10 mouse cellular contexts compared by ENCODE assay signal in the genomic region with DNA sequence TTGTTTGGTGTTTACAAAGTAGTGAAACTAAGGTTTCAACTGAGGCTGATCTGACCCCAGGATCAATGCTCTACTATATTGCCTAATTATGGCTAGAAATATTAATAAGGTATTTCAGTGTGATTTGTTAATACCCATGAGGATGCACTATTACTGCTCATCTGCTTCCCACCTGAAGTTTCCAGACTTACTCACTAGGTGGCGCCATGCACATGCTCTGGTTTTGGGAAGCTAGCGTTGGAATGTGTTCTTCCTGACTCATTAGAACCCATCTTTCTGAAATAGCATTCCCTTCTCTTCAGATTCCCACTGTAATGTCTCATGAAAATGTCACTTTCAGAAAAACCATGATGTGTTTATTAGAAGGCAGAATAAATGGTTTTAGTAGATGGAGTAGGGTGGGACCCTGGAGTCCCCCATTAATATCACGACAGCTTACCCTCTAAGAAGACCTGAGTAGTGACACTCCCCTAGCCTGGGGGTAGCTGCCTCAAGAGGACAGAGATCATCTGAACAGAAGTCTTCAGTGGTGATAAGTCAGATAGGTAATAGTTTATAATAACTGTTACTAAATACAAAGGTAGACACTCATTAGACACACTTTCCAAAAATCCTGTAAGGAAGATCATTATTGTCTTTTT. TPM values are rescaled to one million over a fixed set of nuclear protein-coding genes. Genes with fewer than 3 reads are reported as not detected.
A peak's percentile ranks its signal among the peaks of the same experiment; 100 is the strongest.
DNase-seq lines count a peak whose midpoint lies in the region; ATAC-seq lines count a peak whose summit lies in the region.
"Had no signal": no experiment of that assay in that cellular context is flagged by ENCODE, and none has a peak within 500 bp of the region (broad histone marks: within the 10 kb centered on the region; RNA-seq: fewer than 3 reads in every experiment).

No protein-coding gene starts in this region.

- H3K4me1 ChIP-seq in forebrain, embryonic 13.5 days, result peaks cover 7% of the 10 kb centered on the region; the same call in 1 of the 2 replicates
- H3K4me1 ChIP-seq in hindbrain, embryonic 16.5 days (ENCODE audit: control insufficient read depth, insufficient read depth, low read depth, low read length), result no peaks in the 10 kb centered on the region; the same call in 1 of the 2 replicates
- H3K4me1 ChIP-seq: midbrain, embryonic 12.5 days had no signal

- no peak overlapping the region for H3K4me2 ChIP-seq in forebrain, embryonic 13.5 days
- H3K4me2 ChIP-seq in hindbrain, embryonic 16.5 days (ENCODE audit: low read length), result no peak overlapping the region
- H3K4me2 ChIP-seq: midbrain, embryonic 12.5 days had no signal

- no peak overlapping the region for H3K27ac ChIP-seq in forebrain, embryonic 13.5 days
- H3K27ac ChIP-seq in hindbrain, embryonic 16.5 days (ENCODE audit: low read depth, low read length), result no peak overlapping the region
- H3K27ac ChIP-seq: midbrain, embryonic 12.5 days had no signal

- peak; percentile 66 for DNase-seq in left cerebral cortex, adult 11 months (ENCODE audit: low spot score)
- DNase-seq in left cerebral cortex, adult 8-10 months (ENCODE audit: low spot score in 2 of 2), result no peak
- peak; percentile 68 to 74 for DNase-seq in left cerebral cortex, adult 18-20 months (ENCODE audit: low spot score in 2 of 2)
- peak; percentile 52 for DNase-seq in right cerebral cortex, postnatal 4 days

- no peak overlapping the region for H3K9ac ChIP-seq in forebrain, embryonic 13.5 days
- H3K9ac ChIP-seq in hindbrain, embryonic 16.5 days (ENCODE audit: low read depth, low read length), result no peak overlapping the region
- H3K9ac ChIP-seq: midbrain, embryonic 12.5 days had no signal

- WGBS in forebrain, embryonic 13.5 days, result 36% methylated on average over 3 of the region's 3 CpGs
- WGBS in hindbrain, embryonic 16.5 days, result 35% methylated on average over 3 of the region's 3 CpGs

- no peak overlapping the region for H3K4me3 ChIP-seq in forebrain, embryonic 13.5 days
- H3K4me3 ChIP-seq in hindbrain, embryonic 16.5 days (ENCODE audit: low read length), result no peak overlapping the region
- H3K4me3 ChIP-seq: midbrain, embryonic 12.5 days had no signal

- ATAC-seq in cerebellum, adult (ENCODE audit: insufficient number of reproducible peaks, low FRiP score, low TSS enrichment), result peak; percentile 43; the same call in 1 of the 2 replicates
- ATAC-seq in forebrain, embryonic 13.5 days, result peak; percentile 24; the same call in 1 of the 2 replicates
- peak; percentile 66 for ATAC-seq in hindbrain, embryonic 16.5 days
- ATAC-seq in megakaryocyte, adult 5-6 weeks (ENCODE audit: poor library complexity, severe bottlenecking), result peak; percentile 82

- peaks cover 39% of the 10 kb centered on the region for H3K36me3 ChIP-seq in forebrain, embryonic 13.5 days (ENCODE audit: poor library complexity, severe bottlenecking)
- peaks cover 12% of the 10 kb centered on the region for H3K36me3 ChIP-seq in hindbrain, embryonic 16.5 days (ENCODE audit: control insufficient read depth, insufficient read depth, low read length)

- no peaks in the 10 kb centered on the region for H3K9me3 ChIP-seq in forebrain, embryonic 13.5 days (replicated peaks)
- H3K9me3 ChIP-seq in hindbrain, embryonic 16.5 days (ENCODE audit: control insufficient read depth, low read length), result no peaks in the 10 kb centered on the region
- H3K9me3 ChIP-seq: midbrain, embryonic 12.5 days had no signal

- no peaks in the 10 kb centered on the region for H3K27me3 ChIP-seq in forebrain, embryonic 13.5 days
- no peaks in the 10 kb centered on the region for H3K27me3 ChIP-seq in hindbrain, embryonic 16.5 days (replicated peaks; ENCODE audit: control insufficient read depth, insufficient read depth, low read length)
- H3K27me3 ChIP-seq: midbrain, embryonic 12.5 days had no signal

RNA-seq across cellular contexts. Expression of a gene that starts 6.8 kb away (rescaled TPM):
- total RNA-seq in left cerebral cortex, adult 8-10 months (2022), result under 1 TPM in 1 of 4 experiments, not detected in 3; 0.76 TPM
- 1.7 and 1.8 TPM in 2 replicates for polyA plus RNA-seq in forebrain, embryonic 13.5 days (2015; fragmentation: Nextera tagmentation; extraction: Ambion mirVana)
- 2.3 and 2.8 TPM in 2 replicates for polyA plus RNA-seq in hindbrain, embryonic 16.5 days (2015; fragmentation: Nextera tagmentation; extraction: Ambion mirVana)
- total RNA-seq in left cerebral cortex, adult 18-20 months (2021), result not detected
- 0.27 TPM in 1 of 2 replicates, not detected in the other for total RNA-seq in megakaryocyte, adult 5-6 weeks (2015)
- not detected in 2 replicates for total RNA-seq in megakaryocyte, adult 5-6 weeks (2017)

RNA-seq across cellular contexts. Expression of a gene that starts 7.4 kb away (rescaled TPM):
- 10 to 100 TPM; 56.7 to 61.0 (median 58.2) TPM for total RNA-seq in left cerebral cortex, adult 8-10 months (2022)
- 60.2 and 60.6 TPM in 2 replicates for polyA plus RNA-seq in forebrain, embryonic 13.5 days (2015; fragmentation: Nextera tagmentation; extraction: Ambion mirVana)
- 74.0 and 77.8 TPM in 2 replicates for polyA plus RNA-seq in hindbrain, embryonic 16.5 days (2015; fragmentation: Nextera tagmentation; extraction: Ambion mirVana)
- 10 to 100 TPM; 58.5 to 59.6 TPM for total RNA-seq in left cerebral cortex, adult 18-20 months (2021)
- 49.8 and 54.2 TPM in 2 replicates for total RNA-seq in megakaryocyte, adult 5-6 weeks (2015)
- total RNA-seq in megakaryocyte, adult 5-6 weeks (2017), result 49.2 and 49.9 TPM in 2 replicates

RNA-seq across cellular contexts. Expression of a gene that starts 30.7 kb away (rescaled TPM):
- under 1 TPM; 0.51 to 0.72 (median 0.55) TPM for total RNA-seq in left cerebral cortex, adult 8-10 months (2022)
- polyA plus RNA-seq in forebrain, embryonic 13.5 days (2015; fragmentation: Nextera tagmentation; extraction: Ambion mirVana), result not detected in 2 replicates
- polyA plus RNA-seq in hindbrain, embryonic 16.5 days (2015; fragmentation: Nextera tagmentation; extraction: Ambion mirVana), result not detected in 2 replicates
- total RNA-seq in left cerebral cortex, adult 18-20 months (2021), result under 1 TPM; 0.21 to 0.44 TPM
- not detected in 2 replicates for total RNA-seq in megakaryocyte, adult 5-6 weeks (2015)
- not detected in 2 replicates for total RNA-seq in megakaryocyte, adult 5-6 weeks (2017)
- polyA plus RNA-seq: midbrain, embryonic 12.5 days had no signal

RNA-seq across cellular contexts. Expression of a gene that starts 33.4 kb away (rescaled TPM):
- not detected for total RNA-seq in left cerebral cortex, adult 8-10 months (2022)
- polyA plus RNA-seq in forebrain, embryonic 13.5 days (2015; fragmentation: Nextera tagmentation; extraction: Ambion mirVana), result not detected in 2 replicates
- polyA plus RNA-seq in hindbrain, embryonic 16.5 days (2015; fragmentation: Nextera tagmentation; extraction: Ambion mirVana), result not detected in 2 replicates
- not detected for total RNA-seq in left cerebral cortex, adult 18-20 months (2021)
- not detected in 2 replicates for total RNA-seq in megakaryocyte, adult 5-6 weeks (2015)
- total RNA-seq in megakaryocyte, adult 5-6 weeks (2017), result not detected in 2 replicates
- total RNA-seq: adrenal gland, postnatal 4 days had no signal
- polyA plus RNA-seq: midbrain, embryonic 12.5 days had no signal

RNA-seq across cellular contexts. Expression of a gene that starts 34.7 kb away (rescaled TPM):
- 1 to 10 TPM in 2 of 4 experiments, under 1 TPM in 2; 0.80 to 2.5 (median 1.6) TPM for total RNA-seq in left cerebral cortex, adult 8-10 months (2022)
- 1.2 and 2.4 TPM in 2 replicates for polyA plus RNA-seq in forebrain, embryonic 13.5 days (2015; fragmentation: Nextera tagmentation; extraction: Ambion mirVana)
- polyA plus RNA-seq in hindbrain, embryonic 16.5 days (2015; fragmentation: Nextera tagmentation; extraction: Ambion mirVana), result 2.6 and 3.0 TPM in 2 replicates
- 1 to 10 TPM in 1 of 2 experiments, under 1 TPM in 1; 0.91 to 2.2 TPM for total RNA-seq in left cerebral cortex, adult 18-20 months (2021)
- total RNA-seq in megakaryocyte, adult 5-6 weeks (2015), result 0.62 TPM in 1 of 2 replicates, not detected in the other
- 3.6 TPM in 1 of 2 replicates, not detected in the other for total RNA-seq in megakaryocyte, adult 5-6 weeks (2017)

Comparison
In these comparisons a context has a peak if more than half of its experiments do, and no peak if none do; other contexts are left out.
1. DNase-seq: peak in left cerebral cortex, adult 11 months (single experiment), left cerebral cortex, adult 18-20 months (2 of 2) and right cerebral cortex, postnatal 4 days (single experiment); none in left cerebral cortex, adult 8-10 months (0 of 2).
2. ATAC-seq: peak in every context shown above with its lines; median percentile 82 in megakaryocyte, adult 5-6 weeks; 66 in hindbrain, embryonic 16.5 days; 43 in cerebellum, adult; 24 in forebrain, embryonic 13.5 days.